Mouse (Mus musculus): Measurements from ENCODE around the gene Slc38a6. TPM values are rescaled to one million over a fixed set of nuclear protein-coding genes. Genes with fewer than 3 reads are reported as not detected.

The Slc38a6 gene
- polyA plus RNA-seq (2016; fragmentation: Nextera tagmentation; extraction: Ambion mirVana): 4.5 and 5.5 TPM in 2 replicates

GRCm38 (mm10) chr12:73286287-73287092, at the start of gene Slc38a6, which contains the start of gene Trmt5:
Gene Slc38a6 (plus strand): TSS chr12:73286779.
Gene Trmt5 (minus strand): TSS chr12:73286710.
- H3K9me3 ChIP-seq (replicated peaks): no peaks in the 10 kb centered on the region
- H3K4me3 ChIP-seq: peak within 1 kb of the TSS; percentile 94
- peak within 1 kb of the TSS; percentile 75 for H3K4me2 ChIP-seq
- peaks cover 33% of the 10 kb centered on the region for H3K4me1 ChIP-seq (replicated peaks)
- H3K27ac ChIP-seq (ENCODE audit: poor library complexity, severe bottlenecking): peak within 1 kb of the TSS; percentile 89
- peak within 1 kb of the TSS; percentile 95 for H3K9ac ChIP-seq
- peaks cover 17% of the 10 kb centered on the region for H3K36me3 ChIP-seq
- H3K27me3 ChIP-seq (replicated peaks): no peaks in the 10 kb centered on the region
- WGBS: under 1% methylated on average over 53 of the region's 53 CpGs
- ATAC-seq (ENCODE audit: insufficient number of reproducible peaks, low FRiP score): peak; percentile 95

DNA sequence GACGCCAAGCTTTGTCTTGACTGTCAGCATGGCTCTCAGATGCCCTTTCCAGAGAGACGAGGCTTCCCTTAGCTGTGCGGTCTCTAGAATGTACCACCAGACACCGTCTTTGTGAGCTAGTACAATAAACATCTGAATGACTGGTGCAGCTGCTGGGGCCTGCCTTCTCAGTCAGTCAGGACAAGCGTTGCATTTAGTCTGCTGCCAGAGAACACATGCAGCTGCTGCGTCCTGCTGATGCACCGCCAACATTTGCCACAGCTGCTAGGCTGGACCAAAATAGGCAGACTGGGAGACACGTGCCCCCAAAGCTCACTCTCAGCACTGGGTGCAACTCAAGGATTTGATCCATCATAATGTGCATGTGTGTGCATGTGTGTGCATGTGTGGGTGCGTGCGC, 44.6 kb upstream of the Slc38a6 start:
- no peaks in the 10 kb centered on the region for H3K9me3 ChIP-seq (replicated peaks)
- H3K27ac ChIP-seq (ENCODE audit: poor library complexity, severe bottlenecking): no peak overlapping the region
- 82% methylated on average over 10 of the region's 10 CpGs for WGBS
- H3K9ac ChIP-seq: no peak overlapping the region
- no peaks in the 10 kb centered on the region for H3K27me3 ChIP-seq (replicated peaks)
- no peak overlapping the region for H3K4me3 ChIP-seq
- peaks cover 2% of the 10 kb centered on the region; the same call in 1 of the 2 replicates for H3K4me1 ChIP-seq (replicated peaks)
- no peak overlapping the region for H3K4me2 ChIP-seq
- ATAC-seq (ENCODE audit: insufficient number of reproducible peaks, low FRiP score): no peak
- no peaks in the 10 kb centered on the region for H3K36me3 ChIP-seq

DNA sequence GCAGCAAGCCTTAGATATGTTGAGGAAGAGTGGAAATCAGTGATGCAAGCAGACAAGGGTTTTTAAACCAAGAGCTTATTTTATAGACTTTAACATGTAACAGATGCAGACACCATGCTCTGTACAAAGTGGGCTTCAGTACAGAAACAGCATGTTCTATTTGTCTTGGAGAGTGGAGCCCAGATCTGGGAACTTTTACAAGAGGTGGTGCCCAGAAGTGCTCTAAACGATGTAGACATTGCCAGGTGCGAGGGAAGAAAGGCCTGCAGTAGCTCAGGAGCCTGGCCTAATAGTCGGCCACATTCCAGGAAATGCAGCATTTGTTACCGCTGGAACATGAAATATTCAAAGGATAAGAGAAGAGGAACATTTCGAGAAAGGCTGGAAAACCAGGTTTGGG, 40.9 kb upstream of the Slc38a6 start:
- Histone ChIP-seq H3K9ac (no peak overlapping the region), H3K4me2 (no peak overlapping the region), H3K4me3 (no peak overlapping the region), H3K27ac (ENCODE audit: poor library complexity, severe bottlenecking) (no peak overlapping the region), H3K9me3 (replicated peaks) (no peaks in the 10 kb centered on the region), H3K27me3 (replicated peaks) (no peaks in the 10 kb centered on the region), H3K4me1 (replicated peaks) (peaks cover 7% of the 10 kb centered on the region; the same call in 1 of the 2 replicates), H3K36me3 (no peaks in the 10 kb centered on the region)
- ATAC-seq (ENCODE audit: insufficient number of reproducible peaks, low FRiP score): no peak
- 66% methylated on average over 5 of the region's 5 CpGs for WGBS

- H3K36me3 ChIP-seq: no peaks in the 10 kb centered on the region
- no peak overlapping the region for H3K9ac ChIP-seq
- no peaks in the 10 kb centered on the region for H3K9me3 ChIP-seq (replicated peaks)
- H3K27ac ChIP-seq (ENCODE audit: poor library complexity, severe bottlenecking): no peak overlapping the region
- H3K4me1 ChIP-seq (replicated peaks): no peaks in the 10 kb centered on the region
- H3K4me3 ChIP-seq: no peak overlapping the region
- WGBS: 41% methylated on average over 2 of the region's 2 CpGs
- H3K4me2 ChIP-seq: no peak overlapping the region
- ATAC-seq (ENCODE audit: insufficient number of reproducible peaks, low FRiP score): no peak
- H3K27me3 ChIP-seq (replicated peaks): no peaks in the 10 kb centered on the region
Measured at GRCm38 (mm10) chr12:73255006-73255405, 31.6 kb upstream of the Slc38a6 start.

GRCm38 (mm10) chr12:73259269-73259668, 27.3 kb upstream of the Slc38a6 start:
- Histone ChIP-seq H3K27ac (ENCODE audit: poor library complexity, severe bottlenecking) (no peak overlapping the region), H3K4me1 (replicated peaks) (no peaks in the 10 kb centered on the region), H3K36me3 (peaks cover 4% of the 10 kb centered on the region), H3K27me3 (replicated peaks) (no peaks in the 10 kb centered on the region), H3K4me2 (no peak overlapping the region), H3K9me3 (replicated peaks) (no peaks in the 10 kb centered on the region), H3K4me3 (no peak overlapping the region), H3K9ac (no peak overlapping the region)
- WGBS: 92% methylated on average over 6 of the region's 6 CpGs
- no peak for ATAC-seq (ENCODE audit: insufficient number of reproducible peaks, low FRiP score)

- no peaks in the 10 kb centered on the region for H3K4me1 ChIP-seq (replicated peaks)
Measured at GRCm38 (mm10) chr12:73260339-73260738, 26.2 kb upstream of the Slc38a6 start.

DNA sequence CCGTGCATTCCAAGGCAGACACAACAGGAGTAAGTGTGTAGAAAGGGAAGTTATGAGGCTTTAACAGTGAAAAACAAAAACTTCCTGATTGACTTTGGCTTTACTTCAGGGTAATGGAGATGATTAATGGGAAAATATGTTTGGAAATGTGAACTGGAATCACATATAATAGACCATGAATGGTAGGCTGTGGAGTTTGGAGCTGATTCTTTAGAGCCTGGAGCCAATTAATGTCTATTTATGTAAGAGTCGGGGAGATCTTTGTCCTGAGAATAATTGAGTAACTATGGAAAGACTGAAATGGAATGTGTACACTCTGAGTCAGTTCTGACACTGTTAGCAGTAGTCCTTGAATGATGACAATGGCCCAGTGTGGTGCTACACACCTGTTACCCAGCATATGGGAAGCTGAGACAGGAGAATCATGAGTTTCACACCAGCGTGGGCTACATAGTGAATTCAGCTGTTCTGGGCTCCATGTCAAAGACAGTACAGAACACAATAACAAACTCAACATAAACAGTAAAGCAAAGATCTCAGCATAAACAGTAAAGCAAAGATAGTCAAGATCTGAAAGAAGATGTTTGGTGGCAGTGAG, 21.1 kb upstream of the Slc38a6 start:
- ATAC-seq (ENCODE audit: insufficient number of reproducible peaks, low FRiP score): no peak
- no peak overlapping the region for H3K9ac ChIP-seq
- no peak overlapping the region for H3K27ac ChIP-seq (ENCODE audit: poor library complexity, severe bottlenecking)
- H3K9me3 ChIP-seq (replicated peaks): no peaks in the 10 kb centered on the region
- no peaks in the 10 kb centered on the region; the same call in 1 of the 2 replicates for H3K36me3 ChIP-seq
- H3K27me3 ChIP-seq (replicated peaks): no peaks in the 10 kb centered on the region
- H3K4me2 ChIP-seq: no peak overlapping the region
- H3K4me1 ChIP-seq (replicated peaks): no peaks in the 10 kb centered on the region
- 83% methylated on average over 3 of the region's 3 CpGs for WGBS
- no peak overlapping the region for H3K4me3 ChIP-seq

More at GRCm38 (mm10) chr12:73260339-73260738, 26.2 kb upstream of the Slc38a6 start:
- Histone ChIP-seq H3K9ac (no peak overlapping the region), H3K27me3 (replicated peaks) (no peaks in the 10 kb centered on the region), H3K36me3 (peaks cover 4% of the 10 kb centered on the region), H3K9me3 (replicated peaks) (no peaks in the 10 kb centered on the region), H3K4me3 (no peak overlapping the region), H3K4me2 (no peak overlapping the region), H3K27ac (ENCODE audit: poor library complexity, severe bottlenecking) (no peak overlapping the region)
- ATAC-seq (ENCODE audit: insufficient number of reproducible peaks, low FRiP score): no peak
- 93% methylated on average over 1 of the region's 1 CpGs for WGBS

- no peaks in the 10 kb centered on the region; the same call in 1 of the 2 replicates for H3K36me3 ChIP-seq
- WGBS: 86% methylated on average over 1 of the region's 1 CpGs
- no peak overlapping the region for H3K4me2 ChIP-seq
- no peak overlapping the region for H3K27ac ChIP-seq (ENCODE audit: poor library complexity, severe bottlenecking)
- H3K4me1 ChIP-seq (replicated peaks): no peaks in the 10 kb centered on the region
- no peak for ATAC-seq (ENCODE audit: insufficient number of reproducible peaks, low FRiP score)
- no peaks in the 10 kb centered on the region for H3K9me3 ChIP-seq (replicated peaks)
- H3K27me3 ChIP-seq (replicated peaks): no peaks in the 10 kb centered on the region
- no peak overlapping the region for H3K4me3 ChIP-seq
- H3K9ac ChIP-seq: no peak overlapping the region
Measured at GRCm38 (mm10) chr12:73266597-73266996, 20.0 kb upstream of the Slc38a6 start.

GRCm38 (mm10) chr12:73268497-73268896, 18.1 kb upstream of the Slc38a6 start:
- no peak overlapping the region for H3K4me3 ChIP-seq
- no peak overlapping the region for H3K9ac ChIP-seq
- 87% methylated on average over 1 of the region's 1 CpGs for WGBS
- peaks cover 4% of the 10 kb centered on the region for H3K36me3 ChIP-seq
- H3K27me3 ChIP-seq (replicated peaks): no peaks in the 10 kb centered on the region
- no peak overlapping the region for H3K4me2 ChIP-seq
- H3K27ac ChIP-seq (ENCODE audit: poor library complexity, severe bottlenecking): no peak overlapping the region
- H3K4me1 ChIP-seq (replicated peaks): no peaks in the 10 kb centered on the region
- H3K9me3 ChIP-seq (replicated peaks): no peaks in the 10 kb centered on the region
- no peak for ATAC-seq (ENCODE audit: insufficient number of reproducible peaks, low FRiP score)

- H3K4me2 ChIP-seq: no peak overlapping the region
- no peak overlapping the region for H3K9ac ChIP-seq
- H3K27me3 ChIP-seq (replicated peaks): no peaks in the 10 kb centered on the region
- peaks cover 11% of the 10 kb centered on the region for H3K36me3 ChIP-seq
- no peak for ATAC-seq (ENCODE audit: insufficient number of reproducible peaks, low FRiP score)
- H3K27ac ChIP-seq (ENCODE audit: poor library complexity, severe bottlenecking): no peak overlapping the region
- no peak overlapping the region for H3K4me3 ChIP-seq
- no peaks in the 10 kb centered on the region for H3K4me1 ChIP-seq (replicated peaks)
- H3K9me3 ChIP-seq (replicated peaks): no peaks in the 10 kb centered on the region
- WGBS: 90% methylated on average over 3 of the region's 3 CpGs
Measured at GRCm38 (mm10) chr12:73269531-73269930, 17.0 kb upstream of the Slc38a6 start.

GRCm38 (mm10) chr12:73269933-73270332, 16.6 kb upstream of the Slc38a6 start:
- H3K4me3 ChIP-seq: no peak overlapping the region
- ATAC-seq (ENCODE audit: insufficient number of reproducible peaks, low FRiP score): no peak
- peaks cover 15% of the 10 kb centered on the region for H3K36me3 ChIP-seq
- H3K9ac ChIP-seq: no peak overlapping the region
- H3K4me1 ChIP-seq (replicated peaks): no peaks in the 10 kb centered on the region
- H3K27ac ChIP-seq (ENCODE audit: poor library complexity, severe bottlenecking): no peak overlapping the region
- H3K27me3 ChIP-seq (replicated peaks): no peaks in the 10 kb centered on the region
- WGBS: 82% methylated on average over 4 of the region's 4 CpGs
- H3K4me2 ChIP-seq: no peak overlapping the region
- no peaks in the 10 kb centered on the region for H3K9me3 ChIP-seq (replicated peaks)

Data from heart, embryonic 12.5 days (tissue).